Mouse (Mus musculus) liver, embryonic 14.5 days (tissue): Measurements from ENCODE around the gene Ntm.

Experiments used
- CTCF ChIP-seq: IDR thresholded peaks from 2 replicates; pipeline ENCODE4 v1.5.1; 2016; ENCODE audit warnings: antibody characterized with exemption, low read depth, control low read depth
- EP300 ChIP-seq: IDR thresholded peaks from 2 replicates; pipeline ENCODE4 v1.6.1; 2016; ENCODE audit warnings: antibody characterized with exemption, low read depth

DNA sequence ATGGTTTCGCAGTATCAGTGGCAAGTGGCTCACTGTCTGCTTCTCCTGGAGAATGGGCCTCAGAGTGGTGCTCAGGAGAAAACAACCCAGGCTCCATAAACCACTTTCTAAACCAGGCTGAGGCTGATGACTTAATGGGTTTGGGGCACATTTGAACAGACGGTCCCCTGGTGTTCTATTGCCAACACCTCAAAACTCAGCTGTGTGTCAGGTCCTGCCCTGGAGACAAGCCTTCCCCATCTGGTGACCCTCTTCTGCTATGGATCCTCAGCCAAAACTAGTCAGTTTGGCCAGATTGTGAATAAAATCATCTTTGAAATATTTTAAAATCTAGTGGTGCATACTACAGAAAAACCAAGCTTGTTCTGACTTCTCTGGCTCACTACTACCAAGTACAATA, 907.3 kb downstream of the Ntm start:
- TF ChIP-seq CTCF (no peak), EP300 (no peak)
